Mouse (Mus musculus): ENCODE data around the gene Lrp10.

- TF ChIP-seq CTCF (IDR thresholded peaks at IDR 0.05; ENCODE audit: low read depth), result no peak
- no peak for TF ChIP-seq EP300 (IDR thresholded peaks at IDR 0.05; ENCODE audit: low read depth)
Measured at GRCm38 (mm10) chr14:54485899-54486298, 22.0 kb downstream of the Lrp10 start.

All from liver, postnatal 0 days (tissue).